Mouse (Mus musculus) intestine, postnatal 0 days (tissue): ENCODE results near the gene Fbxl18. TPM values are rescaled to one million over a fixed set of nuclear protein-coding genes. Genes with fewer than 3 reads are reported as not detected.
A peak's percentile ranks its signal among the peaks of the same experiment; 100 is the strongest.

Experiments used
- ATAC-seq: fragments of 200-750 bp; cut with Nextera tagmentation; 2 replicates; pipeline ENCODE4 v1.8.0; 2017; ENCODE audit warnings: mild to moderate bottlenecking, moderate TSS enrichment, moderate library complexity
- H3K27ac ChIP-seq: fragments of 300-500 bp; sonication (generic); 2 replicates; pipeline ENCODE4 v1.5.1; 2014; ENCODE audit warnings: mild to moderate bottlenecking, low read depth, low read length, moderate library complexity
- H3K27me3 ChIP-seq: fragments of 300-500 bp; sonication (generic); replicated peaks from 2 replicates; pipeline ENCODE4 v1.6.1; 2014; ENCODE audit warnings: low read length, mixed read lengths; ENCODE audit not compliant: control insufficient read depth, insufficient read depth
- H3K36me3 ChIP-seq: fragments of 300-500 bp; sonication (generic); 2 replicates; pipeline ENCODE4 v1.6.1; 2014; ENCODE audit warnings: mild to moderate bottlenecking, moderate library complexity; ENCODE audit not compliant: control insufficient read depth, insufficient read depth
- H3K4me1 ChIP-seq: fragments of 300-500 bp; sonication (generic); replicated peaks from 2 replicates; pipeline ENCODE4 v1.6.1; 2014; ENCODE audit warnings: antibody characterized with exemption, low read length, mixed read lengths; ENCODE audit not compliant: control insufficient read depth, insufficient read depth
- H3K4me2 ChIP-seq: fragments of 300-500 bp; sonication (generic); replicated peaks from 2 replicates; pipeline ENCODE4 v1.6.1; 2014; ENCODE audit warnings: low read depth, mild to moderate bottlenecking, moderate library complexity
- H3K4me3 ChIP-seq: fragments of 300-500 bp; sonication (generic); 2 replicates; pipeline ENCODE4 v1.5.1; 2014; ENCODE audit warnings: low read depth, low read length
- H3K9ac ChIP-seq: fragments of 300-500 bp; sonication (generic); 2 replicates; pipeline ENCODE4 v1.6.1; 2014; ENCODE audit warnings: mild to moderate bottlenecking, low read depth, low read length
- H3K9me3 ChIP-seq: fragments of 300-500 bp; sonication (generic); 2 replicates; pipeline ENCODE4 v1.6.1; 2016; ENCODE audit warnings: mixed run types; ENCODE audit not compliant: control insufficient read depth
- CTCF ChIP-seq: sonication (generic); IDR thresholded peaks from 2 replicates; pipeline ENCODE4 v1.5.1; 2016; ENCODE audit warnings: low read depth, mild to moderate bottlenecking, control low read depth, antibody characterized with exemption, moderate library complexity
- WGBS: fragments of 180-500 bp; shearing (Covaris S2); extraction: QIAGEN DNeasy Blood & Tissue Kit; methylation state at CpG from one replicate; pipeline ENCODE4 v1.1.7; 2014; 5-methylcytosine and 5-hydroxymethylcytosine counted together
- polyA plus RNA-seq: library from polyadenylated mRNA; unstranded; fragments of >200 nt; fragmentation: Nextera tagmentation; extraction: Ambion mirVana; gene quantifications from 2 replicates; pipeline ENCODE4 v1.2.1, GENCODE M21; 2015

Gene Fbxl18
- polyA plus RNA-seq, 1 experiment from 2014 or later = 5.6 TPM

GRCm38 (mm10) chr5:142821266-142821973, 73.8 kb downstream of the Fbxl18 start:
- peak; percentile 50 for ATAC-seq
- no peaks in the 10 kb centered on the region for H3K36me3 ChIP-seq
- WGBS = under 1% methylated on average over 36 of the region's 36 CpGs

GRCm38 (mm10) chr5:142820276-142821265, 74.7 kb downstream of the Fbxl18 start:
- Histone ChIP-seq H3K27me3 (no peaks in the 10 kb centered on the region), H3K4me3 (peak overlapping the region; percentile 92), H3K9ac (peak overlapping the region; percentile 93), H3K9me3 (no peaks in the 10 kb centered on the region), H3K36me3 (no peaks in the 10 kb centered on the region), H3K27ac (peak overlapping the region; percentile 100), H3K4me1 (no peaks in the 10 kb centered on the region), H3K4me2 (peak overlapping the region; percentile 87)
- no peak for ATAC-seq
- TF ChIP-seq CTCF = no peak
- under 1% methylated on average over 53 of the region's 53 CpGs for WGBS

More at GRCm38 (mm10) chr5:142821266-142821973, 73.8 kb downstream of the Fbxl18 start:
- Histone ChIP-seq H3K9me3 (no peaks in the 10 kb centered on the region), H3K4me1 (no peaks in the 10 kb centered on the region), H3K4me2 (peak overlapping the region; percentile 87), H3K4me3 (peak overlapping the region; percentile 92), H3K27ac (peak overlapping the region; percentile 100), H3K27me3 (no peaks in the 10 kb centered on the region), H3K9ac (peak overlapping the region; percentile 93)
- TF ChIP-seq CTCF = 0 out of 2 replicates have a peak, but pooled peaks have one; percentile 13

GRCm38 (mm10) chr5:142819385-142820275, 75.6 kb downstream of the Fbxl18 start:
- Histone ChIP-seq H3K4me3 (peak overlapping the region; percentile 92), H3K9me3 (no peaks in the 10 kb centered on the region), H3K27ac (peak overlapping the region; percentile 100), H3K9ac (peak overlapping the region; percentile 93), H3K4me1 (no peaks in the 10 kb centered on the region), H3K4me2 (peak overlapping the region; percentile 87), H3K36me3 (no peaks in the 10 kb centered on the region), H3K27me3 (no peaks in the 10 kb centered on the region)
- WGBS = 0% methylated on average over 36 of the region's 36 CpGs
- no peak for ATAC-seq
- no peak for TF ChIP-seq CTCF

DNA sequence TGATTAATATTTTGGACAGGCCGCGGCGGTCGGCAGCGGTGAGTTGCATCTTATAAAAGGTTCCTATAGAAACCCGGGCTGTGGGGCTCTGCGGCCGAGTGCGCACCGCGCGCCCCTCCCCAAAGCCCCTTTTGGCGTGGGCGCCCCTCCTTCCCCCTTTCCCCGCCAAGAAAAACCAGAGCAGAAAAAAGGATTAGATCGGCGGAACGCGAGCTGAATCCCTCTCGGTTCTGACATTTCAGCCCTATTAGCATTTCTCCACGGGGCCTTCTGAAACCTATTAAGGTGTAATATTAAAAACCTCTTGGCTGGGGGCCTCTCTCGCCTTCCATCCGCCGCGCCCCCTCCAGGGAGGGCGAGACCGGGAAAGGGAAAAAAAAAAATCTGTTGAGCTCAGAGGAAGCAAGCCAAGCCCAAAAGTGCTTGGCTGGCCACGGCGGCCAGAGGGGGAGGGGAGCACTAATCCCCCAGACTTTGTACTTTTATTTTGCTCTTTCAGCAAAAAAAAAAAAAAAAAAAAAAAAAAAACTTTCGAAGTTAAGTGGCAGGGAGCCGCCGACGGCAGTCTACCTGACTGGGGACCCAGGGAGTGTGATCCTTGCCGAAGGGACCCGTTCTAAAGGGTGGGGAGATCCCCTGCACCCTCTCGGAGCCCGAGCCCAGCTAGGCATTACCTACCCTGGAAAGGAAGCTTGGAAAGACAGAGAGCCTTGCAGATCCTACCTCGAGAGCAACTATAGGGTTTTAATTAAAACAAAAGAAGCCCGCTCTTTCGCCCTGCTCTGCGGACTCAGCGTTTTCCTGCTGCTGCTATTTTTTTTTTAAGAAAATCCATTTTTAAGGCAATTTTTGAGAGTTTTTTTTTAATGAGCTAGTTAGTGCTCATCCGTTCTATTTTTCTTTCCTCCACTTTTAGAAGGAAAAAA, 76.5 kb downstream of the Fbxl18 start:
- ATAC-seq = peak; percentile 12; the same call in 1 of the 2 replicates
- no peaks in the 10 kb centered on the region for H3K4me1 ChIP-seq
- H3K4me3 ChIP-seq = peak overlapping the region; percentile 92
- H3K27me3 ChIP-seq = no peaks in the 10 kb centered on the region
- no peaks in the 10 kb centered on the region for H3K9me3 ChIP-seq
- H3K9ac ChIP-seq = peak overlapping the region; percentile 93
- H3K27ac ChIP-seq = peak overlapping the region; percentile 100
- peak; percentile 29 for TF ChIP-seq CTCF
- WGBS = under 1% methylated on average over 43 of the region's 43 CpGs
- H3K36me3 ChIP-seq = no peaks in the 10 kb centered on the region
- peak overlapping the region; percentile 87 for H3K4me2 ChIP-seq
